Mouse (Mus musculus): ENCODE results near the gene Dbr1.
"Not testable (repeated sequence)": the region's sequence is repeated elsewhere in the genome, so short reads cannot be mapped to it uniquely, and the experiment has no call there.

The Dbr1 gene

GRCm38 (mm10) chr9:99575677-99576480, at the start of gene Dbr1:
Dbr1 (plus strand) TSS chr9:99575799.
- DNase-seq: peak; percentile 92 to 94

GRCm38 (mm10) chr9:99531865-99532264, 43.7 kb upstream of the Dbr1 start:
- DNase-seq: no peak

GRCm38 (mm10) chr9:99546259-99546658, 29.3 kb upstream of the Dbr1 start:
- no peak for DNase-seq

- DNase-seq: no peak
Observed at GRCm38 (mm10) chr9:99552068-99552467, 23.5 kb upstream of the Dbr1 start.

- DNase-seq: no peak
Observed at GRCm38 (mm10) chr9:99553049-99553448, 22.6 kb upstream of the Dbr1 start.

GRCm38 (mm10) chr9:99554052-99554451, 21.5 kb upstream of the Dbr1 start:
- DNase-seq: no peak

- no peak for DNase-seq
Observed at GRCm38 (mm10) chr9:99555253-99555652, 20.3 kb upstream of the Dbr1 start.

GRCm38 (mm10) chr9:99557580-99558300, 17.9 kb upstream of the Dbr1 start:
- no peak for DNase-seq

- DNase-seq: no peak
Observed at GRCm38 (mm10) chr9:99558824-99559556, 16.6 kb upstream of the Dbr1 start.

DNA sequence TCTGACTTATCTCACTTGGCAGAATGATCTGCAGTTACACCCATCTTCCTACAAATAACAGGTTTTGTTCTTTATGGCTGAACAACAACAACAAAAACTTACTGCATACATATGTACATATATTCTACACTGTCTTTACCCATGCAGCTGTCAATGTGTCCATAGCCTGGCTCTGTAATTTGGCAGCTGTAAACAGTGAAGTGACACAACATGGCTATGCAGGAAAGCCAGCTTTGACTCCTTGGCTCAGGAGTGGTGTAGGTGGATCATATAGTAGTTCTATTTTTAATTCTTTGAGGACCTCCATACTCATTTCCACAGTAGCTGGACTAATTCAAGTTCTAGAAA, 16.1 kb upstream of the Dbr1 start:
- no peak for DNase-seq

DNA sequence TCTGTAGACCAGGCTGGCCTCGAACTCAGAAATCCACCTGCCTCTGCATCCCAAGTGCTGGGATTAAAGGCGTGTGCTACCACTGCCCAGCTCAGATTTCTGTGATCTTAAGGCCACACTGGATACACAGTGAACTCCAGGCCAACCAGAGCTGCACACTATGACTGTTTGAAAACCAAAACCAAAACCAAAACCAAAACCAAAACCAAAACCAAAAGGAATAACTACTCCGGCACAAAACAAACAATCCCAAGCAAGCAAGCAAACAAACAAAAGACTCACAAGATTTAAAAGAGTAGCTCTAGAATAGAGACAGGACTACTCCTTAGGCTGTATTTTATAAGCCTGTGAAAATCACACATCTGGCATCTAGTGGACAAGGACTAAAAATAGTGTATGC, 15.2 kb upstream of the Dbr1 start:
- DNase-seq: no peak

GRCm38 (mm10) chr9:99563714-99564113, 11.9 kb upstream of the Dbr1 start:
- no peak for DNase-seq

- DNase-seq: peak in 1 of 2 experiments; percentile 25
Observed at GRCm38 (mm10) chr9:99568023-99568346, 7.6 kb upstream of the Dbr1 start.

DNA sequence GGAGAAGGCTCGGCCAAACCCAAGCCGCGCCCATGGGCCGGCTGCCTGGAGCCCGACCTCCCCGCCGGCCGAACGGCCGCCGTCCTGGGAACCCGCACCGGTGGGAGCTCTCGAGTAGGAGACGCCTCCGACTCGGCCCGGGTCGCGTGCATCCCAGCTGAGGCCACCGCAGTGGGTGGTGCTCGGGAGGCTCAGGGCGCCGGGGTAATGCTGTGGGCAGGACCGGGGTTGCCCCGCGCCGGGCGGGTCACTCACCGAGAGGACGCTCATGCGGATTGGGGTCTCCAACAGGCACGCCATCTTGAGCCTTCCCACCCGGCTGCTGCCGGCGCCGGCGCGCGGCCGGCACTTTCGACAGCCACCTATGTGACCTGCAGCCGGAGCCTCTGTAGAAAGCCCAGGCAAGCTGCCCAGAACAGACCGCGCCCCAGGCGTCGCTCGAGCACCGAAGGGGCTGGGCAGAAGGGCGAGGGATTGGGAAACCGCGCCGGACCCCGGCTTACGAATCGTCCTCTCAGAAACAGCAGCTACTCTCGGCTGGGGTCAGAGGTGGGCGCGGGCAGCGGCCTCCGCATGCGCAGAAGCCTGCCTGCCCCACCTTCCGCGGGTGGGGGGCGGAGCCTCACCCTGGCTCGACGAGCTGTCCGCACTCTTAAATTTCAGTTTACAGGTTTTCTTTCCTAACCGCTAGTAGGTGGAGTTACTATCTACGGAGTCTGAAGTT, 7.1 kb upstream of the Dbr1 start, which contains the start of gene Armc8:
Gene Armc8 (minus strand): TSS at position 553 of the 724 bp plus-strand sequence.
- DNase-seq: peak; percentile 86 to 94

DNA sequence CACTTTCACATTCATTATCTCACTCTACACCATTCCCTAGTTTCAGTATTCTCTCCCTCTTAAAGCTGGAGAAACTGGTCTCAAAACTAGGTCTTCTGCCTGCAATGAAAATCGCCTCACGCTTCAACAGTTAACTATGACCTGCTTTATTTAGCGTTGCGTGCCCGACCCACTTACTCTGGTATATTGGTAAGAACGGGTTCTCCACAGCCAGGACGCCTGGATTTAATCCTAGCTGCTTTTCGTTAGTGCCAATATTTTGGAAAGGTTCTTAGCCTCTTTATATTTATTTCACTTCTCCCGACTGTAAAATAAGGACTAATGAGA, 6.6 kb upstream of the Dbr1 start:
- no peak for DNase-seq

- peak; percentile 33 to 34 for DNase-seq
Observed at GRCm38 (mm10) chr9:99580655-99581054, 5.1 kb downstream of the Dbr1 start.

- peak; percentile 44 to 57 for DNase-seq
Observed at GRCm38 (mm10) chr9:99587505-99588202, 12.1 kb downstream of the Dbr1 start.

DNA sequence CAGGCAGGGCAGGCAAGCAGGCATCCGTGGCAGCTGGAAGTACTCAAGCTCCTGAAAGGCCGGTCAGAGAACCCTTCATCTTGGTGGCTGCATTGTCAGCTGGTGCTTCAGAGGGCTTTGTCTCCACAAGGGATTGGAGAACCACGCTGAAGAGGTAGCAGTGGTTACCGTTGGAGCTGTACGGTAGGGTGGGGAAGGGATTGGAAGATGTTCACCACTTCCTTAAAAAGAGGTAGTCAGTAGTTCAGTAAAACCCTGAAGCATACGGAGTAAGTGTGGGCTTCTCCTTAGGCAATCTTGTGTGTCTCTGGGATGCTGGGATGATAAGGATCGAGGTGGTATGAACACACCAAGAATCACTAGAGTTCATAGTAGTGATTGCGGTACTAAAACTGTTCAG, 15.5 kb downstream of the Dbr1 start:
- no peak for DNase-seq

- DNase-seq: not testable (repeated sequence)
Observed at GRCm38 (mm10) chr9:99599127-99599526, 23.5 kb downstream of the Dbr1 start.

DNA sequence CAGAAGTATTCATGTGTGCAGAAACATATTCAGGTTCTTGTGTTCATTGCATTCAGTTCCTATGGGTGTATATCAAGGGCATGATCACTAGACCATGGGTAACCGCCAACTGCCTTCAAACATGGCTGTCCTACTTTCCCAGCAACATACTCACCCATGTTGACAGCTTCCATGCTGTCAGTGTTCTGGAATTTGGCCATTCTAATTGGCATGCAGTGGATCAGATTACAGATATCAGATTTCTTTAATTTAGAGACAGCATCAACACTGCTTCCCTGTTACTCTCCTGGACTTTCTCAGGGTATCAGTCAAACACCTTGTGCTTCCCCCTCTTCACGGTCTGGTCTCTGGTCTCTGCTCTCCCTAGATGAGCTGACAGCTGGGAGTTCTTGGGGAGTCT, 28.0 kb downstream of the Dbr1 start:
- DNase-seq: no peak

DNA sequence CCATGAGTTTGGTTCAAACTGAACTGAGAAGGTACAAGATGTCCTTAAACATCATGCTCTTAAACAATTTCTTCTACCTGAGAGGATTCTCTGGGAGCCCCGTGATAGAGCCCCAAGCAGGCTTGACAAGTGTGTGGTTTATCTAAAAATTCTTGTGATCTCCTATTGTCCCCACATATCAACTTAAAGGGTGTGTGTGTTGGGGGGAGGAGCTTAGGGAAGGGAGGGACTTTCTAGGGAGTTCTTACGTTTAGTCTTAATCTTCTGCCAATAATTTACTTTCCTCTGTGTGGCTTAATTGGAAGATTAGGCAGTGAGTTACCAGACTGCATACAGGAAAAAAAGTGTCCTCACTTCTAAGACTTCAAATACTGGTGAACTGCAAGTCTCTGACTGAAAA, 36.6 kb downstream of the Dbr1 start, which contains the start of gene A4gnt:
Gene A4gnt (plus strand): TSS at position 301 of the 400 bp plus-strand sequence.
- no peak for DNase-seq

GRCm38 (mm10) chr9:99619688-99620087, 44.1 kb downstream of the Dbr1 start:
- no peak for DNase-seq
